Mouse (Mus musculus) heart, embryonic 10.5 days (tissue): ENCODE results near the gene Gm20388. TPM values are rescaled to one million over a fixed set of nuclear protein-coding genes. Genes with fewer than 3 reads are reported as not detected.

Experiments
- DNase-seq: peaks from one replicate; pipeline ENCODE4 v3.0.0-alpha.2; 2017; ENCODE audit warnings: low spot score
- H3K27ac ChIP-seq: fragments of 300-500 bp; sonication (generic); 2 replicates; pipeline ENCODE4 v1.5.1; 2016; ENCODE audit warnings: mild to moderate bottlenecking
- H3K27me3 ChIP-seq: fragments of 300-500 bp; sonication (generic); 2 replicates; pipeline ENCODE4 v1.6.1; 2016; ENCODE audit warnings: mild to moderate bottlenecking; ENCODE audit not compliant: poor library complexity, insufficient read depth, severe bottlenecking
- H3K36me3 ChIP-seq: fragments of 300-500 bp; sonication (generic); 2 replicates; pipeline ENCODE4 v1.6.1; 2016; ENCODE audit warnings: mild to moderate bottlenecking, moderate library complexity
- H3K4me1 ChIP-seq: fragments of 300-500 bp; sonication (generic); 2 replicates; pipeline ENCODE4 v1.6.1; 2016; ENCODE audit warnings: mild to moderate bottlenecking
- H3K4me3 ChIP-seq: fragments of 300-500 bp; sonication (generic); 2 replicates; pipeline ENCODE4 v1.5.1; 2016; ENCODE audit warnings: mild to moderate bottlenecking, moderate library complexity
- H3K9me3 ChIP-seq: fragments of 300-500 bp; sonication (generic); 2 replicates; pipeline ENCODE4 v1.6.1; 2016; ENCODE audit warnings: mild to moderate bottlenecking, moderate library complexity
- WGBS: fragments of 180-500 bp; shearing (Covaris S2); methylation state at CpG from one replicate; pipeline ENCODE4 v1.1.7; 2016; 5-methylcytosine and 5-hydroxymethylcytosine counted together
- polyA plus RNA-seq: library from polyadenylated mRNA; unstranded; fragments of >200 nt; fragmentation: Nextera tagmentation; extraction: Ambion mirVana; gene quantifications from 2 replicates; pipeline ENCODE4 v1.2.1, GENCODE M21; 2016

Gene Gm20388
- polyA plus RNA-seq, 1 experiment from 2014 or later = 4.5 TPM

DNA sequence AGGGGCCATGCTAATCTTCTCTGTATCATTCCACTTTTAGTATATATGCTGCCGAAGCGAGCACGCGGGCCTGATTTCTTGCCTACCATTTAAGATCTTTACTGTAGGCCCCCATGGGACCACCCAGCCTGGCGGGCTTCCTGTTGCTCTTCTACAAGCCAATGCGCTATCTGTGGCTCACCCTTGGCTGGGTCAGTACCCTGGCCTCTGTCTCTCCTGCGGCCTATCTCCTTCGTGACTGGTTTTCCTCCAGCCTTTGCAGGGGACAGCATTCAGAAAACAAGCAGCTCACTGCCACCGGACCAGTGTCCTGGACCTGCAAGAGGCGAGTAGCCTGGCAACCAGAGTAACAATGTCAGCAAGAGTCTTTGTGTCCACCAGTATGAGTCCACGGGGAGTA is 2610.0 kb downstream of the Gm20388 start:
- Histone ChIP-seq H3K4me3 (no peak overlapping the region), H3K36me3 (0 out of 2 replicates have a peak, but pooled peaks cover 3% of the 10 kb centered on the region), H3K27me3 (no peaks in the 10 kb centered on the region), H3K4me1 (peaks cover 86% of the 10 kb centered on the region), H3K9me3 (no peaks in the 10 kb centered on the region), H3K27ac (peak overlapping the region; percentile 72)
- DNase-seq = no peak
- 40% methylated on average over 11 of the region's 11 CpGs for WGBS

DNA sequence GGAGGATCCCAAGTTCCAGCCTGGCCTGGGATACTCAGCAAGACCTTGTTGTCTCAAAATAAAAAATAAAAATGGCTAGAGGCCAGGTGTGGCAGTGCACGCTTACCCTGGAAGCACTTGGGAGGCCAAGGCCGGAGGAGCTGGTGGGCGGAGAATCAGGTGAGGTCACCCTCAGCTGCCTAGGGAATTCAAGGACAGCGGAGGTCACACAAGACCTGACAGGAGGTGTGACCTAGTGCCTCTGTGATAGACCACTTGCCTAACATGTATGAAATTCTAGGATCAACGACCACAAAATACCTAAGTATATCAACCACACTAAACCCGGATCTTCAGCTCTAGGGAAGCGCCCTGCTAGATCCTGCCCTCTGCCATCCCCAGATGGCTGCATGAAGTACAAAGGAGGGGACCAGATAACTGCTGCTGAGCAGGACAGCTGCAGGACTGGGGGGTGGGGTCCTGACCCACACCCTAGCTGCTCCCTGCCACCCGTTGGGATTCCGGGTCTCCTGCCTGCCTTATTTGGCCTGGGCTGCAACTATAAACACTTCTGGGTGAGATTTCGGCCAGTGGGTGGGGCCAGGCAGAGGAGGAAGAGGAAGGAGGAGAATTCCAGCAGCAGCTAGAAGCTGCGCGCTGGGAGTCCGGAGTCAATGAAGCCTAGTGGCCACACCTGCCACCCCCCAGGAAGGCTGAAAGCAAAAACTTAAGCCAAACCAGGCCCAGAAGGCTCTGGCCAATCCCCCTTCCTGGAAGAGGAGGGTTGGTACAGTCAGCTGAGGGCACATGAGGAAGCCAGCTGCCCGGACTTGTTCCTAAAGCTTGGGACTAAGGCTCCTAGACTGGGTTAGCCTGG is 2612.4 kb downstream of the Gm20388 start:
- Histone ChIP-seq H3K27ac (peak overlapping the region; percentile 87), H3K4me3 (peak overlapping the region; percentile 45), H3K9me3 (no peaks in the 10 kb centered on the region), H3K36me3 (peaks cover 6% of the 10 kb centered on the region; the same call in 1 of the 2 replicates), H3K4me1 (peaks cover 88% of the 10 kb centered on the region), H3K27me3 (no peaks in the 10 kb centered on the region)
- DNase-seq = peak; percentile 87
- 29% methylated on average over 14 of the region's 14 CpGs for WGBS

DNA sequence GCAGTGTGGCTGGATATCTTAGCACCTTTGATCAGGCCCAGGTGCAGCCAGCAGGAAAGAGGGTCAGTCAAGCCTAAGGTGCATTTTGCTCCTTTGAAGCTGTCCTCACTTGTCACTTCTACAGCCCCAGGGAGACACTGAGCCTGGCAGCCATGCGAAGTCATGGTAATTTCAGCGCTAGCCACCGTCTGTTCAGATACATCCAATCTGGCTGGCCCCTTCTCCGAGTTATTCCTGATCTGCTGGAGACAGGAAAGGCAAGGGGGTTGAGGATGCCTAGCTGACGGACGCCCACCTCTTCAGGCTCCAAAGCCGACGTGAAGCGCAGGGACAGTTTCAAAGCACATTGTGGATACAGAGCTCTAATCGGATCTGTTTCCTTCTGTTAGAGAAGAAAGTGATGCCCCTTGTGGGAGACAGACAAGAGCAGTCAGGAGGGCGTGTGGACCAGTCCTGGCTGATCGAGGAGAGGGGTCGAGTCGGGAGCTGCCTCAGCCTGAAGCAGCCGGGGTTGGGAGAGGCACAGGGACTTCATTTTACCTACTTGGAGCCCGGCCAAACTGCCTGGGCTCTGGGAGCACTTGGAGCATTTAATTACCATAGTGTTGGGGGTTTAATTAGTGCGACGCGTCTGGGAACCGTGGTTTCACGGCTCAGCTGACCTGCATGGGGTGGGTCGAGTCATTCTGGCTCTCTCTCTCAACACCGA is 2613.2 kb downstream of the Gm20388 start:
- Histone ChIP-seq H3K9me3 (no peaks in the 10 kb centered on the region), H3K4me1 (peaks cover 82% of the 10 kb centered on the region), H3K27ac (peak overlapping the region; percentile 87), H3K27me3 (no peaks in the 10 kb centered on the region), H3K4me3 (peak overlapping the region; percentile 45), H3K36me3 (peaks cover 11% of the 10 kb centered on the region)
- no peak for DNase-seq
- 21% methylated on average over 23 of the region's 23 CpGs for WGBS

- H3K4me3 ChIP-seq = no peak overlapping the region; the same call in 1 of the 2 replicates
- peaks cover 80% of the 10 kb centered on the region for H3K4me1 ChIP-seq
Measured at GRCm38 (mm10) chr8:122524506-122524905, 2613.9 kb downstream of the Gm20388 start.

DNA sequence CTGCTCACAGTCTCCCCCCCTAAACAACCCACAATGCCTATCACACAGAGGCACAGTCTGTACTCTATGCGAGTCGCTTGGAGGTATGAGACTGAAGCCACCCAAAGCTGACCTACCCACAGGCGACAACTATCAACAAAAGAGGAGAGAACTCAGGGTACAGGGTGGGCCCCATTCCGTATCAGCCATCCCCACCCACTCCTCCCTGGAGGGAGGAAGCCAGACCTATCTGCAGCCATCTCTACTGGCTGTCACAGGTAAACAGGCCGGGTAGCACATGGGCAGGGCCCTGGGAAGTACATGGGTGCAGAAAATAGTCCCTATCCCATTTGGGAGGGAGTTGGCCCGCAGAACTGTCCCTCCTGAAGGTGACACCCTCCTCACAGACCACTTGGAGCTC is 2614.4 kb downstream of the Gm20388 start:
- DNase-seq = no peak
- Histone ChIP-seq H3K9me3 (no peaks in the 10 kb centered on the region), H3K36me3 (peaks cover 21% of the 10 kb centered on the region), H3K4me1 (peaks cover 78% of the 10 kb centered on the region), H3K4me3 (peak overlapping the region; percentile 24), H3K27me3 (no peaks in the 10 kb centered on the region), H3K27ac (peak overlapping the region; percentile 87)
- WGBS = 55% methylated on average over 6 of the region's 6 CpGs

More at GRCm38 (mm10) chr8:122524506-122524905, 2613.9 kb downstream of the Gm20388 start:
- WGBS = 79% methylated on average over 6 of the region's 6 CpGs
- DNase-seq = no peak
- H3K27ac ChIP-seq = peak overlapping the region; percentile 87
- H3K27me3 ChIP-seq = no peaks in the 10 kb centered on the region
- no peaks in the 10 kb centered on the region for H3K9me3 ChIP-seq
- peaks cover 18% of the 10 kb centered on the region for H3K36me3 ChIP-seq

DNA sequence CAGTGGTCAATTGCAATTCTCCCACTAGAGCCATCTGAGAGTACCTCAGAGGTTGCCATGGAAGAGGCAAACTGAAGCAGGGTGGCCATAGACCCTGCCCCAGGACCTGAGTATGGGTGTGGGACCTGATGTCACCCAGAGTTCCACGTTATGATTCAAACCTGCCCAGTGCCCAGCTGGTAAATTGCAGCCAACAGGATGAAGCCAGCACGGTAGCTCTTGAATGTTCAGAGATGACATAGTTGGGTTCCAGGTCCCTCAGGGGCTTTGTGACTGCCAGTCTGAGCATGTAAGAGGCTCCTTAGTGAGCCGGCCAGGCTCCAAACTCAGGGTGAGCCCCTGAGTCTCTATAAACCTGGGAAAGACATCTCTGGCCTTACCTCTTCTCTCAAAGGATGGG is 2615.4 kb downstream of the Gm20388 start:
- Histone ChIP-seq H3K36me3 (peaks cover 21% of the 10 kb centered on the region), H3K27me3 (no peaks in the 10 kb centered on the region), H3K27ac (peak overlapping the region; percentile 87), H3K4me3 (peak overlapping the region; percentile 28; the same call in 1 of the 2 replicates), H3K9me3 (no peaks in the 10 kb centered on the region), H3K4me1 (peaks cover 77% of the 10 kb centered on the region)
- DNase-seq = no peak
- 45% methylated on average over 3 of the region's 3 CpGs for WGBS

- 38% methylated on average over 7 of the region's 7 CpGs for WGBS
Measured at GRCm38 (mm10) chr8:122526526-122527170, 2616.0 kb downstream of the Gm20388 start.

DNA sequence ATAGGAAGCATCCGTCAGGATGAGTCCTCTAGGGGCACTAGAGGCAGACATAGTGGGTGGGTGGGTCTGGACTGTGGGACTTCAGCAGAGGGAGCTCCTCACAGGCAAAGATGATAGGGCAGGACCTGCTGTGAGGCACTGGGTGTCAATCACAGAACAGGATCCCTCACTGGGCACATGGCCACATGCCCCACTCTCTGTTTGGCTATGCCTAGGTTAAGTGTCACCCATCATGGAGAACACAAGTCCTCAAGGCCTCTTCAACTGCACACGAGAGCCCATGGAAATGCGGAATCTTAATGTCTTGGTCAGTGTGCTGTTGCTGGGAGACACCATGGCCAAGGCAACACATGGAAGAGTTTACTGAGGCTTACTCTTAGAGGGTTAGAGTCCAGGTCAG is 2617.3 kb downstream of the Gm20388 start:
- peak overlapping the region; percentile 87; the same call in 1 of the 2 replicates for H3K27ac ChIP-seq
- no peaks in the 10 kb centered on the region for H3K27me3 ChIP-seq
- 86% methylated on average over 3 of the region's 3 CpGs for WGBS
- H3K9me3 ChIP-seq = no peaks in the 10 kb centered on the region
- H3K36me3 ChIP-seq = peaks cover 21% of the 10 kb centered on the region
- no peak for DNase-seq
- no peak overlapping the region for H3K4me3 ChIP-seq
- H3K4me1 ChIP-seq = peaks cover 87% of the 10 kb centered on the region

More at GRCm38 (mm10) chr8:122526526-122527170, 2616.0 kb downstream of the Gm20388 start:
- Histone ChIP-seq H3K27me3 (no peaks in the 10 kb centered on the region), H3K4me1 (peaks cover 82% of the 10 kb centered on the region), H3K4me3 (peak overlapping the region; percentile 28), H3K36me3 (peaks cover 21% of the 10 kb centered on the region), H3K9me3 (no peaks in the 10 kb centered on the region), H3K27ac (peak overlapping the region; percentile 87)
- DNase-seq = peak; percentile 90

DNA sequence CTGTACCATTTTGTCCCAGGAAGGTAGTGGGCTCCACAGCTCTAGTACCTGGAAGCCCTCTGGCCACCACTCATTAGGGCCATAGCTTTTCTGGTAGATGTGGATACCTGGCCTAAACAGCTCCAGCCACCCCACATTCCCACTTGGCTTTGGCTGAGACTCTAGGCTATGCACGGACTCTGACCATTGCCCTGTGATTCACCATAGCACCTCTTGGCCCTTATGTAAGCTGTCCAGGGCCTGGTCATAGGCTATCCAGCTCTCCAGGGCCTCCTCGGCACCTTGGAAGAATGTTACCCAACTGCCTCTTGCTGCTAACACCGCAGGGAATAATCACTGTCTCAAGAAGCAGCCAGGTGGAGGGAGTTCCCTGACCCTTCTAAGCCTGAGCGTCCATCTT is 2618.5 kb downstream of the Gm20388 start:
- DNase-seq = no peak
- Histone ChIP-seq H3K27ac (peak overlapping the region; percentile 29; the same call in 1 of the 2 replicates), H3K9me3 (no peaks in the 10 kb centered on the region), H3K27me3 (no peaks in the 10 kb centered on the region), H3K4me1 (peaks cover 82% of the 10 kb centered on the region), H3K36me3 (peaks cover 25% of the 10 kb centered on the region), H3K4me3 (no peak overlapping the region)
- WGBS = 90% methylated on average over 4 of the region's 4 CpGs

GRCm38 (mm10) chr8:122531312-122531711 is 2620.7 kb downstream of the Gm20388 start:
- DNase-seq = no peak
- Histone ChIP-seq H3K4me1 (peaks cover 74% of the 10 kb centered on the region), H3K9me3 (no peaks in the 10 kb centered on the region), H3K36me3 (peaks cover 31% of the 10 kb centered on the region), H3K4me3 (no peak overlapping the region), H3K27me3 (no peaks in the 10 kb centered on the region), H3K27ac (peak overlapping the region; percentile 85)
- 66% methylated on average over 8 of the region's 8 CpGs for WGBS

GRCm38 (mm10) chr8:122537033-122537432 is 2626.4 kb downstream of the Gm20388 start:
- peaks cover 34% of the 10 kb centered on the region for H3K36me3 ChIP-seq
- no peaks in the 10 kb centered on the region for H3K9me3 ChIP-seq
- peak; percentile 84 for DNase-seq
- peaks cover 72% of the 10 kb centered on the region for H3K4me1 ChIP-seq
- WGBS = 28% methylated on average over 6 of the region's 6 CpGs
- peak overlapping the region; percentile 32; the same call in 1 of the 2 replicates for H3K4me3 ChIP-seq
- peak overlapping the region; percentile 85 for H3K27ac ChIP-seq
- H3K27me3 ChIP-seq = no peaks in the 10 kb centered on the region

GRCm38 (mm10) chr8:122537812-122538211 is 2627.2 kb downstream of the Gm20388 start:
- Histone ChIP-seq H3K27ac (peak overlapping the region; percentile 85), H3K4me1 (peaks cover 74% of the 10 kb centered on the region), H3K9me3 (no peaks in the 10 kb centered on the region), H3K4me3 (no peak overlapping the region; the same call in 1 of the 2 replicates), H3K36me3 (peaks cover 34% of the 10 kb centered on the region), H3K27me3 (no peaks in the 10 kb centered on the region)
- no peak for DNase-seq
- WGBS = 63% methylated on average over 2 of the region's 2 CpGs
